Mouse (Mus musculus) granulocyte monocyte progenitor cell, adult 5-6 weeks (primary cell): ENCODE results near the gene Trpv1. TPM values are rescaled to one million over a fixed set of nuclear protein-coding genes. Genes with fewer than 3 reads are reported as not detected.

ENCODE experiments used
- ATAC-seq: replicated peaks from 2 replicates; pipeline ENCODE4 v1.8.0; 2016; ENCODE audit warnings: mild to moderate bottlenecking, moderate TSS enrichment, inconsistent platforms; ENCODE audit not compliant: poor library complexity, severe bottlenecking
- total RNA-seq, 2 experiments: library from RNA; stranded (forward) in 1 of 2; stranded (reverse) in 1 of 2; fragments of 200-712, 200-1000 nt in 1 of 2; fragments of >200 nt in 1 of 2; fragmentation: Nextera tagmentation in 1 of 2; gene quantifications; 2 replicates each; pipeline ENCODE4 v1.2.3; 2014 to 2017

The Trpv1 gene
- total RNA-seq (2014; fragmentation: Nextera tagmentation) (not detected in 2 replicates), total RNA-seq (2017) (not detected in 2 replicates)

GRCm38 (mm10) chr11:73233992-73234391 is at the start of gene Trpv1:
Trpv1 (plus strand) TSS chr11:73234292.
- no peak for ATAC-seq

- ATAC-seq = peak; percentile 58
Measured at GRCm38 (mm10) chr11:73185872-73186615, 48.0 kb upstream of the Trpv1 start.

DNA sequence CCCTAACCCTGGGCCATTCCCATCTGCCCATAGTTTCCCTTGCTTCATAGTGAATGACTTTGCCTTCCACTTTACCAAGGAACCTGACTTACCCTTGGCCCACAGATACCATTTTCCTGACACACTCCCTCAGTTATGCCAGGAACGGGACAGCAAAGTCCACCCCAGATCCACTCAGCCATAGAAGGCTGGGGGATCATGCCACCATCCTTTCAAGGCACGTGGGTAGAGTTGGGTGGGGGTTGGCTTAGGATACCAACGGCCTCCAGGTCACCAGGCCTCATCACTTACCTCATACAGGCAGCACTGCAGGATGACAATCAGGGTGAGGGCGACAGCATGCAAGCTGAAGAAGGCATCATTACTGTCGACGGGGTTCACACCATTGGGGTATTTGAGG is 46.9 kb upstream of the Trpv1 start:
- no peak for ATAC-seq

GRCm38 (mm10) chr11:73193047-73193446 is 41.0 kb upstream of the Trpv1 start:
- peak; percentile 92 for ATAC-seq

DNA sequence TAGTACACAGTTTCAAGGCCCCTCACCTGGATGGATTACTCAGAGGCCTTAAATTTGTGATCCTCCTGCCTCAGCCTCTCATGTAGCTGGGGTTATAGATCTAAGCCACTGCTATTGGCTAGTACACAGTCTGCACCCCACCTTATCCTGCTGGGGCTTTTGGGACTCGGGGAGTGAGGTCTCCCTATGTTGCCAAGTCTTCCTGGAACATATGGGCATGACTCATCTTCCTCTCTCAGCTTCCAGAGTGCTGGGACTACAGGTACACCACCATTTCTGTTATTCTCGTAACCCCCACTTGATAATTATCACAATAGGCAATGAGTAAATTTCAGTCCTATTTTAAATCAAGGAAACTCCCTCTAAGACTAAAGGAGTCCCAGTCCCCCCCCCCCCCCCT is 39.6 kb upstream of the Trpv1 start:
- no peak for ATAC-seq

- ATAC-seq = no peak
Measured at GRCm38 (mm10) chr11:73198190-73198589, 35.9 kb upstream of the Trpv1 start.

- ATAC-seq = peak; percentile 73
Measured at GRCm38 (mm10) chr11:73198603-73199229, 35.4 kb upstream of the Trpv1 start, which contains the start of gene Ctns. Ctns (minus strand) TSS chr11:73199042.

DNA sequence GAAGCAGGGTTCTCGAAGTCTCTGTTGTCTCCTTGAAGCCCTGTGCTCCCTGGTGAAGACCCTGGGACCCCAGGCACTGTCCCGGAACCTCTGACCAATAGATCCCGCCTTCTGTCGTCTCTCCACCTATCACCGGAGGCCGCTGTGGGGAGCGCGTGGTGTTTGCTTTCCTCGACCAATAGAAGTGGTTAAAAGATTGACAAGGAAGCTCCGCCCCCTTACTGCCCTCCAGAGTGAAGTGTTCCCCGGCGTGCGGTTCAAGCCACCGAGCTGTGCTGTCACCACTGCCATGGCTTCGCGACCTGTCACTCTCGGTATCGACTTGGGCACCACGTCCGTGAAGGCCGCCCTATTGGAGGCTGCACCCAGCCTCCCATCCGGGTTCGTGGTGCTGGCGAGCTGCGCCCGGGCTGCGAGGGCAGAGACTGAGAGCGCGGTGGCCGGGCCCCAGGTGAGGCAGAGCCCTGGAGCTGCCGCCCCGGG is 34.8 kb upstream of the Trpv1 start, which contains the start of gene Shpk:
Gene Shpk, plus strand, starts transcription at position 231 of the 483 bp plus-strand sequence.
- peak; percentile 91 for ATAC-seq

DNA sequence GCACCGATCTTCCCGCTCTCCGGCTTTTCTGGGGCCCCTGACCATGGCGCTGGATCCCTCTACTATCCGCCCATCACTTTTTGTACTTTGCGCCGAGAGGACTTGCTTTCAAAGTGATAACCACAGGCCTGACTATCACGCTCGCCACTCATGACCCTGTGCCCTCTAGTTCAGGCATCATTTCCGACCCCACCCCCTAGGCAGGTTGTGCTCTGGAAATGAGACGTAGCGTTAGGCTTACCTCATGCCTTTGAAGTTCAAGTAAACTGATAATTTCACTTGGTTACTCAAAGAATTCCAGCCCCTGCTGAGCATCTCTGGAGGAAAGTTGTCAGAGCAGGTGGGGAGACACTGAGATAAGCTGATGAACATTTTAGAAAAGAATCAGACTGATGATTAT is 34.2 kb upstream of the Trpv1 start:
- peak; percentile 35 for ATAC-seq

DNA sequence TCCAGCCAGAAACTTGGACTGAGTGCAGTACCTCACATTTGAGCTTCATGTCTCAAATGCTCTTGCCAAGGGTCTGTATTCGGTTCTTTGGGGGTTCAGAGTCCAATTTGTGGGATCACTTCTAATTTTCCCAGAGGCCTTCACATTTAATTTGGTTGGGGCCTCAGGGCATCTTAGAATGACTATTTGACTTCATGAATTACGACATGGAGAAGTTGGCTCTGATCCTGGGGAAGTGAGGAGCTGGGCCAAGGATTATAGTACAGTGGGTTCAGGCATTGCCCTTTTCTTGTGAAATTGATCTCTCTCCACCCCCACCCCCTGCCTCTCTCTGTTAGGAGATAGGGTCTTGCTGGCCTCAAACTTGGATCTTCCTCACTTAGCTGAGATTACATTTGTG is 33.1 kb upstream of the Trpv1 start:
- no peak for ATAC-seq

GRCm38 (mm10) chr11:73201597-73201996 is 32.5 kb upstream of the Trpv1 start:
- no peak for ATAC-seq

DNA sequence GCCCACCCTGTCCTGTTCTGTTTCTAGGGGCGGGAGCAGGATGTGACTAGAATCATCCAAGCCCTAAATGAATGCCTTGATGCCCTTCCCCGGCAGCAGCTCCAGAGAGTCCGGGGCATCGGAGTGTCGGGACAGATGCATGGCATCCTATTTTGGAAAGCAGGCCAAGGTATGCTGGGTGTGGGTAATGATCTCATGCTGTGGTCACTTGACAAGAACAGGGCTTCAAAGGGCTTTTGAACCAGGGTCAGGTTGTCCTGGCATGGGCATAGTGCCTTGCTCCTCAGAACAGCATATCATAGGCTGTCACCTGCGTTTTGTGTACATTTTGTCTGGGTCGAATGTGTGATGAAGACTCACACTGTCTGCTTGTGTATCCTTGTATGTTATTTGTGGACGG is 30.2 kb upstream of the Trpv1 start:
- ATAC-seq = no peak

GRCm38 (mm10) chr11:73205194-73205593 is 28.9 kb upstream of the Trpv1 start:
- ATAC-seq = no peak

DNA sequence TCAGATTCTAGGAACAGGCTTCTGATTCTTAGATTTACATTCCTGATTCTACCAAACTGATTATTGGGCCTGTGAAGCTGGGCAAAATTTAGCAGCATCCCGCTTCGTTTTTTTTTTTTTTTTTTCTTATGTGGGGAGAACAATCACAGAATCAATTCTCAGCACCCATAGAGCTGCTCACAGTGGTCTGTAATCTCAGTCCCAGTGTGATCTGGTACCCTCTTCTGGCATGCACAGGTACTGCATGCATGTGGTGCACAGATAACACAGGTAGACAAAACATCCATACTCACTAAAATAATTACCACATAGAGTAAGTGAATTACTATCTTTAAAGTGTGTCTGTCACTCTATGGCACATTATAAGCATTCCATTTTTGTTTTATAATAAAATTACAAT is 26.5 kb upstream of the Trpv1 start:
- ATAC-seq = peak; percentile 68

GRCm38 (mm10) chr11:73213956-73214355 is 20.1 kb upstream of the Trpv1 start:
- ATAC-seq = no peak

GRCm38 (mm10) chr11:73219671-73220070 is 14.4 kb upstream of the Trpv1 start:
- ATAC-seq = no peak

GRCm38 (mm10) chr11:73220651-73221050 is 13.4 kb upstream of the Trpv1 start:
- no peak for ATAC-seq

- ATAC-seq = no peak
Measured at GRCm38 (mm10) chr11:73222846-73223245, 11.2 kb upstream of the Trpv1 start.

GRCm38 (mm10) chr11:73223966-73224365 is 10.1 kb upstream of the Trpv1 start:
- ATAC-seq = peak; percentile 92

GRCm38 (mm10) chr11:73225856-73226255 is 8.2 kb upstream of the Trpv1 start:
- ATAC-seq = no peak

GRCm38 (mm10) chr11:73228881-73229280 is 5.2 kb upstream of the Trpv1 start:
- no peak for ATAC-seq

DNA sequence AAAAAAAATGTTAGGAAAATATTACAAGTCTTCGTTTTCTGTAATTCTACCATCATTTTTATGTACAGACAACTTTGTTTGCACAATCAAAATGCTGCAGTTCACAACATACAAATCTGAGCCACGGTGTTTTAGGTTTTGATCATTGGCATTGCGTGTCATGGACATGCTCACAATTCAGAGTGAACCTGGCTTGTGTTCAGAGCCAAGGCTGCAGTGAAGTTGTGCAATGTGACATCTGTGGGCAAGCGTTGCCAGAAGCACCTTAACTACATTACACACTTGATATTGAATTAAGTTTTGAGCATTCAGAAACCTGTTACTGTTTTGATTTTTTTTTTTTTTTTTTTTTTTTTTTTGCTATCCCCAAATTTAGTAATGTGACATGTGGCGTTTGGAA is 4.0 kb upstream of the Trpv1 start:
- no peak for ATAC-seq
